Mouse (Mus musculus) testis, adult 2 months (tissue): ENCODE measurements at regions not wholly inside any gene's neighbourhood (a gene's known extent, or its start where the extent isn't known, plus 50 kb on each side); places are given as distances from the start of the nearest gene placed in this dataset.

Source experiments
- CTCF ChIP-seq: fragments of 200-500 bp; IDR thresholded peaks from 2 replicates; pipeline ENCODE4 v1.5.1; 2012; ENCODE audit warnings: low read depth, mild to moderate bottlenecking, inconsistent platforms, low read length, moderate library complexity; ENCODE audit not compliant: control insufficient read depth, insufficient read depth, insufficient replicate concordance
- POLR2A ChIP-seq: fragments of 200-500 bp; IDR thresholded peaks from 2 replicates; pipeline ENCODE4 v1.6.1; 2012; ENCODE audit warnings: low read depth, mild to moderate bottlenecking, inconsistent platforms, low read length, moderate library complexity; ENCODE audit not compliant: control insufficient read depth

DNA sequence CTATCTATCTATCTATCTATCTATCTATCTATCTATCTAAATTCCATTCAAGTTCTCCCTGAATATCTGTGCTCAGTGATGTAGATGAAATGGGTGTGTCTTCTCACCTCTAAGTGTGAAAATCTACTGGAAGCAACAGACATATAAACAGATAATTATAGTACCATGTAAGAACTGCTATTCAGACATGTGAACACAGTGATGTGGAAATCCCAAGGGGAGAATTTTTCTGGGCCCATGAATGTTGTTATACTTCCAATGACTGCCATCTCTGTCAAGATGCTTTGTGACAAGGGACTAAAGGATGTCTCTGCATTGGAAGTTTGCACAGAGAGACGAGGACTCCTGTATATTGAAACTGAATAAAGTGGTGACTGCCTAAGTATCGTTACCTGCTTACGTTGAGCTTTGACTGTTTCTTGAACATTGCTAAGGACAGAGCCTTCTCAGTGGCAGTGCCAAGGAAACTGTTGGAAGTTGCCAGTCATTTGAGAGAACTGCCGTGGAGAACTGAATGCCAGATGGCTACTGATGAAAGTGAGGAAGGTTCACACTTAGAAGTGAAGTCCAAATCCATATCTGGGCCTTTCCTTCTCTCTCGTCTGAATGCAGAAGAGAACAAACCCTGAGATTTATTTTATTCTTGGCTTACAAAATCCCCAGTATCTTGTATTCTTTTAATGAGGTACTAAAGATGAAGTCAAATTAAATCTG is 175.0 kb upstream of the Cd180 start:
- TF ChIP-seq CTCF (no peak), POLR2A (no peak)
